Mouse (Mus musculus) heart, adult 2 months (tissue): ENCODE results near the gene Qsox1. TPM values are rescaled to one million over a fixed set of nuclear protein-coding genes. Genes with fewer than 3 reads are reported as not detected.

ENCODE experiments used
- DNase-seq, 2 experiments: peaks; one replicate each; pipeline ENCODE4 v3.0.0; 2021
- H3K27ac ChIP-seq: fragments of 200-600 bp; 2 replicates; pipeline ENCODE4 v1.8.1; 2022
- H3K27me3 ChIP-seq: fragments of 200-500 bp; 2 replicates; pipeline ENCODE4 v1.6.1; 2012; ENCODE audit warnings: mild to moderate bottlenecking, low read length, inconsistent platforms, mixed read lengths; ENCODE audit not compliant: control insufficient read depth, insufficient read depth
- H3K36me3 ChIP-seq: fragments of 200-500 bp; 2 replicates; pipeline ENCODE4 v1.6.1; 2012; ENCODE audit warnings: low read length, inconsistent platforms; ENCODE audit not compliant: control insufficient read depth, insufficient read depth
- H3K4me1 ChIP-seq: fragments of 200-500 bp; 2 replicates; pipeline ENCODE4 v1.6.1; 2011; ENCODE audit warnings: low read length; ENCODE audit not compliant: control insufficient read depth, insufficient read depth
- H3K4me3 ChIP-seq: fragments of 200-600 bp; 2 replicates; pipeline ENCODE4 v1.8.1; 2022
- H3K79me2 ChIP-seq: fragments of 200-500 bp; replicated peaks from 2 replicates; pipeline ENCODE4 v1.6.1; 2012; ENCODE audit warnings: mild to moderate bottlenecking, inconsistent platforms, low read length, moderate library complexity, mixed read lengths; ENCODE audit not compliant: control insufficient read depth, insufficient read depth
- H3K9ac ChIP-seq: fragments of 200-500 bp; 2 replicates; pipeline ENCODE4 v1.6.1; 2012; ENCODE audit warnings: low read depth, mild to moderate bottlenecking, control low read depth, inconsistent platforms, low read length, mixed read lengths
- CTCF ChIP-seq: fragments of 200-600 bp; IDR thresholded peaks from 2 replicates; pipeline ENCODE4 v1.8.1; 2022; ENCODE audit warnings: antibody characterized with exemption, mild to moderate bottlenecking, moderate library complexity
- EP300 ChIP-seq: fragments of 200-500 bp; IDR thresholded peaks from 2 replicates; pipeline ENCODE4 v1.6.1; 2011; ENCODE audit warnings: low read depth, low read length, control low read depth; ENCODE audit not compliant: insufficient read depth
- POLR2A ChIP-seq: fragments of 200-500 bp; IDR thresholded peaks from 2 replicates; pipeline ENCODE4 v1.6.1; 2011; ENCODE audit warnings: mild to moderate bottlenecking, low read depth, low read length, control low read depth; ENCODE audit not compliant: insufficient read depth
- WGBS: fragments of 180-500 bp; shearing (Covaris S2); methylation state at CpG from one replicate; pipeline ENCODE4 v1.1.7; 2018; 5-methylcytosine and 5-hydroxymethylcytosine counted together
- intact Hi-C: fragments of 180-260 bp; cut with DNase I; formaldehyde crosslinking; loops from one replicate; pipeline ENCODE4 v1.15.1; 2025
- polyA plus RNA-seq: library from polyadenylated mRNA; depleted of rRNA; stranded (reverse); fragments of >200 nt; gene quantifications from 2 replicates; pipeline ENCODE4 v1.2.3, GENCODE M21; 2012; rRNA removed
- total RNA-seq, 2 experiments: library from RNA; stranded (reverse); gene quantifications; 2 replicates each; pipeline ENCODE4 v1.2.3; 2021

Gene Qsox1
- total and polyA plus RNA-seq, 3 experiments: 33.3 to 48.6 (median 35.9) TPM

DNA sequence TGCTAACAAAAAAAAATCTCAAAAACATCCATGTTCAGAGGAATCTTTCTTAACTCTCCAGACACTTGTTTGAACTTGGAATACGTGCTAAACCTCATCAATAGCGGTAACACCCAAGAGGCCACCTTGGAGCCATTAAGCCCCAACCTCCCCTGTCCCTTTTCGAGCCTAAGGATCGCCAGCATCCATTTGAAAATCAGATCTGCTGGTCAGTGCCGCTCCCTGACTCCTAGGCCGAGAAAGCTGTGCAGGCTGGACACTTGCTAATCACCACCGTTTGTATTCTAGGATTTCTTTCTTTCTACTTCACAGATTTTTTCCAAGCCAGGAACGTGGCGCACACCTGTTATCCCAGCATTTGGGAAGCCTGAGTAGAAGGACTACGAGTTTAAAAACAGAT, 84.9 kb downstream of the Qsox1 start:
- intact Hi-C loops: no loop called here

More for the DNA sequence above, 84.9 kb downstream of the Qsox1 start:
- TF ChIP-seq POLR2A (no peak), CTCF (no peak), EP300 (no peak)
- no peak for DNase-seq
- Histone ChIP-seq H3K79me2 (no peaks in the 10 kb centered on the region), H3K4me3 (no peak overlapping the region), H3K27ac (no peak overlapping the region), H3K36me3 (no peaks in the 10 kb centered on the region), H3K9ac (no peak overlapping the region), H3K4me1 (no peaks in the 10 kb centered on the region), H3K27me3 (peaks cover 7% of the 10 kb centered on the region)
- 34% methylated on average over 10 of the region's 10 CpGs for WGBS

Other genes starting within 250 kb of the Qsox1 start
- not detected for gene Lhx4, start 61.2 kb downstream of the Qsox1 start, total RNA-seq
- not detected in 2 replicates for gene Lhx4, start 61.2 kb downstream of the Qsox1 start, polyA plus RNA-seq
- gene Cep350, start 160.4 kb upstream of the Qsox1 start, total RNA-seq: 10 to 100 TPM; 37.1 to 38.0 TPM
- 3.9 and 7.4 TPM in 2 replicates for gene Cep350, start 160.4 kb upstream of the Qsox1 start, polyA plus RNA-seq
- gene Tor1aip2, start 222.5 kb upstream of the Qsox1 start, total RNA-seq: 10 to 100 TPM; 40.3 to 42.9 TPM
- gene Tor1aip2, start 222.5 kb upstream of the Qsox1 start, polyA plus RNA-seq: 51.0 and 76.1 TPM in 2 replicates
- gene Tor1aip1, start 223.6 kb upstream of the Qsox1 start, total RNA-seq: 10 to 100 TPM; 79.9 to 91.2 TPM
- gene Tor1aip1, start 223.6 kb upstream of the Qsox1 start, polyA plus RNA-seq: 33.0 and 51.1 TPM in 2 replicates